Mouse (Mus musculus) forebrain, embryonic 16.5 days (tissue): Measurements from ENCODE around the gene Agap3. TPM values are rescaled to one million over a fixed set of nuclear protein-coding genes. Genes with fewer than 3 reads are reported as not detected.

ENCODE experiments used
- ATAC-seq: fragments of 200-750 bp; cut with Nextera tagmentation; 2 replicates; pipeline ENCODE4 v1.8.0; 2017; ENCODE audit warnings: mild to moderate bottlenecking, moderate library complexity
- H3K27ac ChIP-seq: fragments of 300-500 bp; sonication (generic); 2 replicates; pipeline ENCODE4 v1.5.1; 2014; ENCODE audit warnings: low read length, control low read depth
- H3K27me3 ChIP-seq: fragments of 300-500 bp; sonication (generic); replicated peaks from 2 replicates; pipeline ENCODE4 v1.6.1; 2014; ENCODE audit warnings: low read length; ENCODE audit not compliant: control insufficient read depth, insufficient read depth
- H3K36me3 ChIP-seq: fragments of 300-500 bp; sonication (generic); 2 replicates; pipeline ENCODE4 v1.6.1; 2014; ENCODE audit not compliant: control insufficient read depth, insufficient read depth
- H3K4me1 ChIP-seq: fragments of 300-500 bp; sonication (generic); replicated peaks from 2 replicates; pipeline ENCODE4 v1.6.1; 2014; ENCODE audit warnings: low read length; ENCODE audit not compliant: control insufficient read depth, insufficient read depth
- H3K4me2 ChIP-seq: fragments of 300-500 bp; sonication (generic); 2 replicates; pipeline ENCODE4 v1.6.1; 2014; ENCODE audit warnings: mild to moderate bottlenecking, low read length, control low read depth
- H3K4me3 ChIP-seq: fragments of 300-500 bp; sonication (generic); replicated peaks from 2 replicates; pipeline ENCODE4 v1.5.1; 2014; ENCODE audit warnings: mild to moderate bottlenecking, low read length, control low read depth
- H3K9ac ChIP-seq: fragments of 300-500 bp; sonication (generic); replicated peaks from 2 replicates; pipeline ENCODE4 v1.6.1; 2014; ENCODE audit warnings: low read depth, low read length, control low read depth
- H3K9me3 ChIP-seq: fragments of 300-500 bp; sonication (generic); 2 replicates; pipeline ENCODE4 v1.6.1; 2016; ENCODE audit warnings: low read length; ENCODE audit not compliant: control insufficient read depth
- WGBS: fragments of 180-500 bp; shearing (Covaris S2); extraction: QIAGEN DNeasy Blood & Tissue Kit; methylation state at CpG from one replicate; pipeline ENCODE4 v1.1.7; 2014; 5-methylcytosine and 5-hydroxymethylcytosine counted together
- polyA plus RNA-seq: library from polyadenylated mRNA; unstranded; fragments of >200 nt; fragmentation: Nextera tagmentation; extraction: Ambion mirVana; gene quantifications from 2 replicates; pipeline ENCODE4 v1.2.1, GENCODE M21; 2015

Gene Agap3
- polyA plus RNA-seq, 1 experiment from 2014 or later, result 58.6 TPM

DNA sequence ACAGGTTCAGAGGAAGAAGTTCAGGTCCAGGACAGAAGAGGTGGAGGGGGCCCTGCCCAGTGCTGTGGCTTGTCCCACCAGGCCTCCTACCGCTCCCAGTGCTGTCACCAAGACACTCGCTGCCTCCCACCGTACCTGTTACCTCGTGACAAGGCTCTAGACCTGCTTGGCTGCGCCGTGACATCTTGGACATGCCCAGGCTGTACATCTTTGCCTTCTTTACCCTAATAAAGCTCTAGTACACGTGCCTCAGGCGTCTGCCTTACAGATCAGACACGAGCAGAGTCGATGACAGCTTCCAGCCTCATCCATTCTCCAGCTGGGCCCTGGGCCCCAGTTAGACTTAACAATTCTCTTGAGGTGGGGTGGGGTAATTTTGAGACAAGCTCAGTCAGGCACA, 34.4 kb upstream of the Agap3 start:
- no peak for ATAC-seq
- H3K4me3 ChIP-seq, result no peak overlapping the region
- H3K4me2 ChIP-seq, result no peak overlapping the region
- peaks cover 12% of the 10 kb centered on the region for H3K4me1 ChIP-seq
- H3K9ac ChIP-seq, result no peak overlapping the region
- 88% methylated on average over 10 of the region's 10 CpGs for WGBS
- no peaks in the 10 kb centered on the region for H3K9me3 ChIP-seq
- H3K36me3 ChIP-seq, result peaks cover 7% of the 10 kb centered on the region
- H3K27me3 ChIP-seq, result no peaks in the 10 kb centered on the region
- no peak overlapping the region for H3K27ac ChIP-seq

DNA sequence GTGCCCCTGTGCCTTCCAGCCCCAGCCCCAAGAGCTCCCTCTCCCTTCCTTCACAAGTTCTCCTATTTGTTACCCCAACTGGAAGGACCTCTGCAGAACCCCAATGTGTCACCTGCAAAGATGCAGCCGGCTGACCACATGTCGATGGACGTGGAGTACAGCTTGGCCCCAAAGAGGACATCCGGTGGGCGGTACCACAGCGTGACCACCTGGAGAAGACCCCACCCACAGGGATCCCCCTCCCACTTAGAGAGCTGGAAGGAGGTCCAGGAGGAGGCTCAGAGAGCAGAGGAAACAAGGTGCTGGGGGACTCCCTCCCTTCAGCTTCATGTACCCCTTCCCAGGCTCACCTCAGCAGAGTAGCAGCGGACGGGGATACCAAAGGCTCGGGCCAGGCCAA, 31.6 kb upstream of the Agap3 start:
- peaks cover 7% of the 10 kb centered on the region for H3K36me3 ChIP-seq
- no peak for ATAC-seq
- H3K9me3 ChIP-seq, result no peaks in the 10 kb centered on the region
- H3K27ac ChIP-seq, result no peak overlapping the region
- no peak overlapping the region for H3K4me3 ChIP-seq
- peaks cover 30% of the 10 kb centered on the region for H3K4me1 ChIP-seq
- no peak overlapping the region for H3K4me2 ChIP-seq
- H3K27me3 ChIP-seq, result no peaks in the 10 kb centered on the region
- WGBS, result 89% methylated on average over 9 of the region's 9 CpGs
- H3K9ac ChIP-seq, result no peak overlapping the region

GRCm38 (mm10) chr5:24423129-24424003, 28.6 kb upstream of the Agap3 start, which contains the start of the genes Cdk5 and Slc4a2:
Gene Cdk5 (minus strand): TSS chr5:24423530.
Gene Slc4a2 (plus strand): TSS chr5:24423837.
- Histone ChIP-seq H3K27ac (peak within 1 kb of the TSS; percentile 94), H3K4me2 (peak within 1 kb of the TSS; percentile 96), H3K4me1 (peaks cover 45% of the 10 kb centered on the region), H3K9ac (peak within 1 kb of the TSS; percentile 80), H3K36me3 (peaks cover 7% of the 10 kb centered on the region), H3K9me3 (no peaks in the 10 kb centered on the region), H3K27me3 (no peaks in the 10 kb centered on the region), H3K4me3 (peak within 1 kb of the TSS; percentile 69)
- ATAC-seq, result peak; percentile 97
- under 1% methylated on average over 46 of the region's 46 CpGs for WGBS

GRCm38 (mm10) chr5:24424004-24424781, 27.8 kb upstream of the Agap3 start:
- ATAC-seq, result no peak
- Histone ChIP-seq H3K4me2 (peak overlapping the region; percentile 96), H3K27ac (peak overlapping the region; percentile 94), H3K4me3 (peak overlapping the region; percentile 69), H3K4me1 (peaks cover 47% of the 10 kb centered on the region), H3K9me3 (no peaks in the 10 kb centered on the region), H3K9ac (peak overlapping the region; percentile 75), H3K36me3 (peaks cover 7% of the 10 kb centered on the region), H3K27me3 (no peaks in the 10 kb centered on the region)
- 9% methylated on average over 21 of the region's 21 CpGs for WGBS

DNA sequence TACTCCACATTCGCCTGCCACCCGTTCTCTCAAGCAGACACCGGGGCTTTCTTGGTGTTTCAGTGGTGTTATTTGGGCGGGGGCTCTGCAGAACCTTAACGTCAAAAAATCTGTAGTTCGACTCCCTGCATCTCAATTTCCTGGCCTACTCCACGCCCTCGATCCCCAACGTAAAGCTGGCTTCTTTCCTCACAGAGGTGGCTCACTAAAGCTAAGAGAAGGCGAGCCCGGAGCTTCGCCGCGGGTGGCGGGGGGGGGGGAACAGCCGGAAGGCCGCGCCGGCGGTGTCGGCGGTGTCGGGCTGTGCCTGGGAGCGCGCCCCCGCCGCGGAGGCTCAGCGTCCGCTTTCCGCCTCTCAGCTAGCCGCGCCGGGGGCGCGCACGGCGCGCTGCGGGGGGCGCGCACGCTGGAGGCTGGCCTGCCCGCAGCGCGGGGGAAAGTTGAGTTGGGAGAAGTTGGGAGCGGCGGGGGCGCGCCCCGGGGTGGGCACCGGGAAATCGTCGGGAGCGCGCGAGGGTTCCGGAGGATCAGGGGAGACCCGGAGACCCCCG, 27.0 kb upstream of the Agap3 start:
- no peak for ATAC-seq

GRCm38 (mm10) chr5:24425421-24426036, 26.4 kb upstream of the Agap3 start:
- Histone ChIP-seq H3K9ac (peak overlapping the region; percentile 75), H3K4me2 (peak overlapping the region; percentile 96), H3K36me3 (no peaks in the 10 kb centered on the region), H3K27me3 (no peaks in the 10 kb centered on the region), H3K4me1 (peaks cover 47% of the 10 kb centered on the region), H3K4me3 (peak overlapping the region; percentile 69), H3K9me3 (no peaks in the 10 kb centered on the region), H3K27ac (no peak overlapping the region; the same call in 1 of the 2 replicates)
- ATAC-seq, result no peak
- 0% methylated on average over 23 of the region's 30 CpGs for WGBS

More for the DNA sequence above, 27.0 kb upstream of the Agap3 start:
- H3K9ac ChIP-seq, result peak overlapping the region; percentile 75
- H3K4me2 ChIP-seq, result peak overlapping the region; percentile 96
- H3K27me3 ChIP-seq, result no peaks in the 10 kb centered on the region
- H3K36me3 ChIP-seq, result no peaks in the 10 kb centered on the region
- H3K4me3 ChIP-seq, result peak overlapping the region; percentile 69
- WGBS, result 1% methylated on average over 47 of the region's 60 CpGs
- no peaks in the 10 kb centered on the region for H3K9me3 ChIP-seq
- H3K27ac ChIP-seq, result peak overlapping the region; percentile 94
- H3K4me1 ChIP-seq, result peaks cover 47% of the 10 kb centered on the region

- no peak for ATAC-seq
- Histone ChIP-seq H3K27me3 (no peaks in the 10 kb centered on the region), H3K9ac (no peak overlapping the region; the same call in 1 of the 2 replicates), H3K36me3 (no peaks in the 10 kb centered on the region), H3K9me3 (no peaks in the 10 kb centered on the region), H3K4me2 (peak overlapping the region; percentile 96), H3K4me3 (peak overlapping the region; percentile 69), H3K27ac (no peak overlapping the region), H3K4me1 (peaks cover 47% of the 10 kb centered on the region)
- WGBS, result 0% methylated on average over 10 of the region's 10 CpGs
Observed at GRCm38 (mm10) chr5:24426037-24426432, 25.9 kb upstream of the Agap3 start.

DNA sequence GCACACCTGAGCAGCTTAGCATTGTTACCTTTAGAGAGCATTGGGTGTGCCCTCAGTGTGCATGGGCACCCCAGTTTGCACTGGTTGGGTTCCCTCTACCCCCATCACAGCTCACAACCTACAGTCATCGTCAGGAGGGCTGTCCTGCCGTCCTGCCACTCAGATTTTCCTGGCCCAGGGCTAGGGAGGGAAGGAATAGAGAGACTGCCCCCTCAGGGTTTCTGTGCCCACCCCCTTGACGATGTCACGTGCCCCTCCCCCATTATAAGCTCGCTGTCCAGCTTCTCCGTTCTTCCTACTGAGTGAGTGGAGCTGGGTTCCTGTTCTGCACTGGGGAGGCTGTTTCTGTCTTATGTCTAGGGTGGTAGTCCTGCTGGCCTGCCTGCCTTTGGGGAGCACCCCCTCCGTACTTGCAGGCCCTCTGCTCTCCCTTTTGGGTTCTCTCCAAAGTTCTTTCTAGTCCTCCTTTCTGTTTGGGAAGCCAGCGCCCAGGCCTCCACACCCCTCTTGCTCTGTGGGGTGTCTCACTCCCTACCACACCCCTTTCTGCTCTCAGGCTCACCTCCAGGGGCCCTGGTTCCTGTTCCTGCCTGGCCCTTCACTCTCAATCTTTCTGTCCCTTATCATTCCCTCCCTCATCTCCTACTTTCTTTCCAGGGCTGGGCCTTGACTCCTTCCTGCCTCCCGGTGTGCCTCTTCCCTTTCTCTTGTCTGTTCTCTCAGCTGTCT, 25.3 kb upstream of the Agap3 start:
- 13% methylated on average over 9 of the region's 9 CpGs for WGBS
- no peak overlapping the region for H3K4me3 ChIP-seq
- peak overlapping the region; percentile 96; the same call in 1 of the 2 replicates for H3K4me2 ChIP-seq
- peaks cover 47% of the 10 kb centered on the region for H3K4me1 ChIP-seq
- no peak overlapping the region for H3K27ac ChIP-seq
- no peaks in the 10 kb centered on the region for H3K36me3 ChIP-seq
- no peak for ATAC-seq
- no peak overlapping the region; the same call in 1 of the 2 replicates for H3K9ac ChIP-seq
- no peaks in the 10 kb centered on the region for H3K9me3 ChIP-seq
- H3K27me3 ChIP-seq, result no peaks in the 10 kb centered on the region
